Mouse (Mus musculus) liver, adult 2 months (tissue): ENCODE results near the gene Foxred2.
A peak's percentile ranks its signal among the peaks of the same experiment; 100 is the strongest.

Experiments
- CTCF ChIP-seq: fragments of 200-500 bp; IDR thresholded peaks from 2 replicates; pipeline ENCODE4 v1.5.1; 2011; ENCODE audit warnings: low read depth, low read length, control low read depth
- POLR2A ChIP-seq: fragments of 200-500 bp; IDR thresholded peaks from 2 replicates; pipeline ENCODE4 v1.6.1; 2011; ENCODE audit warnings: low read length, control low read depth; ENCODE audit not compliant: insufficient read depth; ENCODE audit errors: extremely low read depth

GRCm38 (mm10) chr15:77928673-77929331 is 27.7 kb downstream of the Foxred2 start, which contains the start of gene Txn2:
- TF ChIP-seq CTCF, result no peak
- peak; percentile 88 for TF ChIP-seq POLR2A
